Mouse (Mus musculus) retina, postnatal 7 days (tissue): ENCODE measurements around the gene Actn3.
"Not testable (repeated sequence)": the region's sequence is repeated elsewhere in the genome, so short reads cannot be mapped to it uniquely, and the experiment has no call there.

Source experiments
- DNase-seq: peaks from one replicate; pipeline ENCODE4 v3.0.0-alpha.2; 2012; ENCODE audit warnings: low read depth, low spot score

The Actn3 gene

GRCm38 (mm10) chr19:4877785-4878184 is at the start of gene Actn3:
Actn3 (minus strand) TSS chr19:4877909.
- DNase-seq: no peak

- DNase-seq: no peak
These were observed 47.6 kb upstream of the Actn3 start for GRCm38 (mm10) chr19:4925121-4925860.

GRCm38 (mm10) chr19:4919652-4920051 is 41.9 kb upstream of the Actn3 start:
- no peak for DNase-seq

- no peak for DNase-seq
These were observed 39.1 kb upstream of the Actn3 start for GRCm38 (mm10) chr19:4916827-4917226.

GRCm38 (mm10) chr19:4915924-4916603 is 38.4 kb upstream of the Actn3 start:
- no peak for DNase-seq

- no peak for DNase-seq
These were observed 31.7 kb upstream of the Actn3 start for GRCm38 (mm10) chr19:4909376-4909775.

- peak; percentile 35 for DNase-seq
These were observed 30.4 kb upstream of the Actn3 start for GRCm38 (mm10) chr19:4908107-4908506.

- DNase-seq: peak; percentile 85
These were observed 28.5 kb upstream of the Actn3 start, which contains the start of gene Bbs1 for GRCm38 (mm10) chr19:4905979-4906794. Bbs1 (minus strand) TSS chr19:4906628.

- no peak for DNase-seq
These were observed 22.2 kb upstream of the Actn3 start for GRCm38 (mm10) chr19:4899888-4900287.

GRCm38 (mm10) chr19:4898972-4899371 is 21.3 kb upstream of the Actn3 start:
- DNase-seq: no peak

GRCm38 (mm10) chr19:4896780-4897520 is 19.2 kb upstream of the Actn3 start:
- DNase-seq: no peak

GRCm38 (mm10) chr19:4891798-4892197 is 14.1 kb upstream of the Actn3 start:
- DNase-seq: no peak

- no peak for DNase-seq
These were observed 12.1 kb upstream of the Actn3 start for GRCm38 (mm10) chr19:4889791-4890190.

- DNase-seq: no peak
These were observed 6.3 kb upstream of the Actn3 start for GRCm38 (mm10) chr19:4883961-4884360.

GRCm38 (mm10) chr19:4879324-4879703 is 1.6 kb upstream of the Actn3 start:
- no peak for DNase-seq

GRCm38 (mm10) chr19:4878405-4879323 is 955 bp upstream of the Actn3 start, which contains the start of gene Zdhhc24:
Zdhhc24 (plus strand) TSS chr19:4878668.
- DNase-seq: peak; percentile 92

GRCm38 (mm10) chr19:4876755-4877154 is 954 bp downstream of the Actn3 start:
- no peak for DNase-seq

GRCm38 (mm10) chr19:4876241-4876640 is 1.5 kb downstream of the Actn3 start:
- no peak for DNase-seq

- not testable (repeated sequence) for DNase-seq
These were observed 3.1 kb downstream of the Actn3 start for GRCm38 (mm10) chr19:4874613-4875012.

- no peak for DNase-seq
These were observed 12.6 kb downstream of the Actn3 start for GRCm38 (mm10) chr19:4865147-4865546.
